Mouse (Mus musculus) brain, embryonic 14.5 days (tissue): ENCODE measurements around the gene Thbs3. TPM values are rescaled to one million over a fixed set of nuclear protein-coding genes. Genes with fewer than 3 reads are reported as not detected.

ENCODE experiments used
- DNase-seq: peaks from one replicate; pipeline ENCODE4 v3.0.0-alpha.2; 2011; ENCODE audit warnings: low read depth
- CTCF ChIP-seq: fragments of 200-500 bp; IDR thresholded peaks from 2 replicates; pipeline ENCODE4 v1.5.1; 2012; ENCODE audit warnings: inconsistent platforms, mild to moderate bottlenecking, moderate library complexity, borderline replicate concordance; ENCODE audit not compliant: insufficient read depth, insufficient read length; ENCODE audit errors: extremely low read depth
- POLR2A ChIP-seq: fragments of 200-500 bp; IDR thresholded peaks from 2 replicates; pipeline ENCODE4 v1.6.1; 2012; ENCODE audit warnings: mild to moderate bottlenecking, inconsistent platforms, borderline replicate concordance; ENCODE audit not compliant: poor library complexity, insufficient read depth, insufficient read length, severe bottlenecking; ENCODE audit errors: extremely low read depth
- polyA plus RNA-seq: library from polyadenylated mRNA; depleted of rRNA; stranded (reverse); fragments of >200 nt; gene quantifications from 2 replicates; pipeline ENCODE4 v1.2.3, GENCODE M21; 2012

The Thbs3 gene
- polyA plus RNA-seq, 1 experiment: 117 TPM

DNA sequence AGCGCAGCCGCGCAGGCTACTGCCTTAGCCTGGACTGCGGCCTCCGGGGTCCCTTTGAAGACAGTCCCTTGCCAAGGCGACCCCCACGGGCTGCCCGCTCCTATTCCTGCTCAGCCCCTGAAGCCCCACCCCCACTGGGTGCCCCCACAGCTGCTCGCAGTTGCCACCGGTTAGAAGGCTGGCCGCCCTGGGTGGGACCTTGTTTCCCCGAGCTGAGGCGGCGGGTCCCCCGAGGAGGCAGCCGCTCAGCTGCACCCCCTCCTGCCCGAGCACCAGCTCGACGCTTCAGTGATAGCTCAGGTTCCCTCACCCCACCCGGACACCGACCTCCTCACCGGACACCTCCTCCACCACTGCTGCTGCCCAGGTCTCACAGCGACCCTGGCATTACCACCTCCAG, 27.8 kb upstream of the Thbs3 start:
- DNase-seq: no peak
- TF ChIP-seq POLR2A: no peak
- TF ChIP-seq CTCF: no peak

DNA sequence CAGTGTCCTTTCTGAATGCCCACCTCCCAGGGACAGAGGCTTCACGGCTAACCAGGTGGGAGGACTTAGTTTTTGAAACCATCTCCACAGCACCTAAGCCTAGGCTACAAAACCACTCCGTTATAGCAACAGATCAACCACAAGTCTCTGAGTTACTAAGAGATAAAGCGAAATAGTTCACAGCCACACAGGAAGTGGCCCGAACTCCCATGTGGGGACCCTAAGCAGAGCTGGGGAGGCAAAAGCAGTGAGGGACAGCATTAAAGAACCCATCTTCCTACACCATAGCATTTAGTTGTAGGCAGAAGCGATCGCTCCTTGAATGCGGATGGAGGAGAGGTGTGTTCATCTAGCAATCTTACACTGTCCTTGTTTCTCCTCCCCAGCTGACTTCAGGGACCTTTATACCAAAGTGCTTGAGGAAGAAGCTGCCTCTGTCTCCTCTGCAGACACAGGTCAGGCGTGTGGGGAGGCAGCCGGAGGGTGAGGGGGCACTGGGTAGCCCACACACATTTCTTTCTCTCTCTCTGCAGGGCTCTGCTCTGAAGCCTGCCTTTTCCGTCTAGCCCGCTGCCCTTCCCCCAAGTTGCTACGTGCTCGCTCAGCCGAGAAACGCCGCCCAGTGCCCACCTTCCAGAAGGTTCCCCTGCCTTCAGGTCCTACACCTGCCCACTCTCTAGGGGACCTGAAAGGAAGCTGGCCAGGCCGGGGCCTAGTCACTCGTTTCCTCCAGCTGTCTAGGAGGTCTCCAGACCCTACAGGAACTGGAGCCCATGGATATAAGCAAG, 27.1 kb upstream of the Thbs3 start:
- no peak for DNase-seq
- TF ChIP-seq POLR2A: no peak
- no peak for TF ChIP-seq CTCF

DNA sequence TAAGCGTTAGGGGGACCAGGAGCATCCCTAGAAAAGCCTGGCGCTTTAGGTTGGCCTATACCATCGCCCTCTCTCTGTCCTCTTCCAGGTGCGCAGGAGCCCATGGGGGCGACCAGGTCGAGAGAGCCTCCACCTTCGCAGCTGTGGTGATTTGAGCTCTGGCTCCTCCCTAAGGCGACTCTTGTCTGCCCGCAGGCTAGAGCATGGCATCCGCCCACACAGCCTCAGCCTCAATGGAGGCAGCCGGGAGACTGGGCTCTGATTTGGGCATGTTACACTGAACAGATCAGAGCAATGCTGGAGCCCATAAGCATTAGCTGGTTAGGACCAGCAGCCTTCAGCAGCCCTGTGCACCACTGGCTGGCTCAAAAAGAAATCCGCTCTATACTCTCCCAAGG, 26.5 kb upstream of the Thbs3 start:
- no peak for TF ChIP-seq CTCF
- DNase-seq: no peak

DNA sequence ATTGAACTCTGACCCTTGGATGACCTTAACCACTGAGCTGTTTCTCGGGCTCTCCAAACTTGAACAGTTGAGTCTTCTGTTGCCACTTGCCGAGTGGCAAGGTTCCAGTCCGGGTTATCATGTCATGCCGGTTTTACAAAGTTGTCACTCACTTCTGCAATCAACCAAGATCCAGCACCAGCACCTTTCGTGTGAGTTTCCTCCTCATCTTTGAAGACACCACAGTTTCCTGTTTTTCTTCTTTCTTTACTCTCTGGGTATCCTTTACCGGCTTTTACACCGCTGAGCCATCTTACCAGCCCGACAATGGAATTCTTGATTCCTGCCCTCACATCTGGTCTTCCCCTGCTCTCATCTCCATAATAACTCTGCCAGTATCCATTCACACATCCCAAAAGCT, 24.5 kb upstream of the Thbs3 start:
- DNase-seq: no peak
- TF ChIP-seq POLR2A (no peak), CTCF (no peak)

DNA sequence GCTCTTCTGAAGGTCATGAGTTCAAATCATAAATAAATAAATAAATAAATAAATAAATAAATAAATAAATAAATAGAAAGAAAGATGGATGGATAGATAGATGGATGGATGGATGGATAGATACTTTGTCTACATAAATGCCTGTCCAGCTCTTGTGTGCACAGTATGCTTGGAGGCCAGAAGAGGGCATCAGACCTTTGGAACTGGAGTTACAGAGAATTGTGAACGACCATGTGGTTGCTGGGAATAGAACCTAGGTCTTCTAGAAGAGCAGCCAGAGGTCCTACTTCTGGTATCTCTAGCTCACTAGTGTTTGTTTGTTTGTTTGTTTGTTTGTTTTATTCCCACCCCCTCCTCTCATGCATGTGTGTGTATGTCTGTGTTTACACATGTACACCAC, 21.6 kb upstream of the Thbs3 start:
- TF ChIP-seq CTCF (no peak), POLR2A (no peak)
- DNase-seq: no peak

DNA sequence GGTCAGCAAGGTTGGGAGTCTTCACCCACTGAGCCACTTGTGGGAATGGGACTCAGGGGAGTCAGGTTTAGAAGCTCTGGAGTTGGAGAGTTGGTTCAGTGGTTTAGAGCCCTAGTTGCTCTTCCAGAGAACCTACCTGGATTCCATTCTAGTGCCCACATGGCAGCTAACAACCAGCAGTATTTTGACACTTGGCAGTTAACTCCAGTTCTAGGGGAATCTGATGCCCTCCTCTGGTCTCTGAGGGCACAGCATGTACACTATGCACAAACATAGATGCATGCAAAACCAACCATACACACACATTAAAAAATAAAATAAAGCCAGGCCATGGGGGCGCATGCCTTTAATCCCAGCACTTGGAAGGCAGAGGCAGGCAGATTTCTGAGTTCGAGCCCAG, 21.1 kb upstream of the Thbs3 start:
- peak; percentile 26; the same call in 1 of the 2 replicates for TF ChIP-seq CTCF
- TF ChIP-seq POLR2A: no peak
- DNase-seq: no peak

DNA sequence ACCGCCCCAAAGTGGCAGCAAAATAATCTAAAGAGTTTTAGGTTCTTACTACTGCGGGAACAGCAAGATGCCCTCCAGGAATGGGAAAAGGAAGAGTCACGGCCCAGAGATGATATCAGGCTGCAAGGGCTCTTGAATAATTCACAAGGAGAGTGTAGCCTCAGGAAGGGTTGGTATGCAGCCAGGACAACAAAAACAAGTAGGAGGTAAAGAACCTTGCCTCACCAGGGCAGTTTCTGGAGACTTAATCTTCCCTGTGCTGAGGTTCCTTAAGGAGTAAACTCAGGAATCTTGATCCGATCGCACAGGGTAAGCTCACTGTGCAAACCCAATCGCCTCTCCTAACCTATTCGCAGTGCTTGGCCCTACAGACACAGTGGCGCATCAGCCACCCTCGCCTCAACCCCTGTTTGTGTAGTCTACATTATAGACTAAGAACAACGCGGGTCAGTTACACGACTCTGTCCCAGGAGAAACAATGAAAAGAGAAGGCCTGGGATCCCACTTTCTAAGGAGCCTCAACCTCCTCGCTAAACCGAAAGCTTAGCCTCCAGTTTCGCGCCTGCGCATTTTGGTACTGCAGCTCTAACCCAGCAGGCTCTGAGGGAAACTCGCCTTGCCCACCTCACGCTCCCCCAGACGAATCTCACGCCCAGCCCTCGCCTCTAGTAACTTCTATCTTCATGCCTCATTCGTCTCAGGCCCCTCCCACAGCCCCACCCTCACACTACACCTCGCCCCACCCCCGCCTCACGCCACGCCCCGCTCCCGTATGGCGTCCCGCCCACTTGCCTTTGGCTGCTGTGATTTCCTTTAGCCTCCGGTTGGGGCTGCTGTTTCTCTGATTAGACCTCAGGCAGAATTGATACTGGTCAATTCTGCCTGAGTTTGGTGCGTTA, 18.8 kb upstream of the Thbs3 start:
- TF ChIP-seq POLR2A: no peak
- TF ChIP-seq CTCF: peak; percentile 51; the same call in 1 of the 2 replicates
- DNase-seq: peak; percentile 97

DNA sequence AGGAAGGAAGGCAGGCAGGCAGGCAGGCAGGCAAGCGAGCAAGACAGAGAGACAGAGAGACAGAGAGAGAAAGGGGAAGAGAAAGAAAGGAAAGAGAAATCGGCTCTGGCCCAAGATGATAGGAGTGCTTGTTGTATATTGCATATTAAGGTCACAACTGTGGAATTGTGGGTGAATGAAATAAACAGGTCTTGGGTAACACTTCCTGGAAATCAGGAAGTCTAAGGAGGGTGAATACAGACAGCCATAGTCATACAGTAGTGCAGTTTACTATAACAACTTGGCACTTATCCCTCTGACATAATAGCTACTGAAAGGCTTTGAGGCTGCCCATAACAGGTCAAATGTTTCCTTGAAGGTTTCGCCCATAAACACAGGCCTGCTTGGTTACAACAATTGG, 15.1 kb upstream of the Thbs3 start:
- no peak for DNase-seq
- TF ChIP-seq CTCF (no peak), POLR2A (no peak)

DNA sequence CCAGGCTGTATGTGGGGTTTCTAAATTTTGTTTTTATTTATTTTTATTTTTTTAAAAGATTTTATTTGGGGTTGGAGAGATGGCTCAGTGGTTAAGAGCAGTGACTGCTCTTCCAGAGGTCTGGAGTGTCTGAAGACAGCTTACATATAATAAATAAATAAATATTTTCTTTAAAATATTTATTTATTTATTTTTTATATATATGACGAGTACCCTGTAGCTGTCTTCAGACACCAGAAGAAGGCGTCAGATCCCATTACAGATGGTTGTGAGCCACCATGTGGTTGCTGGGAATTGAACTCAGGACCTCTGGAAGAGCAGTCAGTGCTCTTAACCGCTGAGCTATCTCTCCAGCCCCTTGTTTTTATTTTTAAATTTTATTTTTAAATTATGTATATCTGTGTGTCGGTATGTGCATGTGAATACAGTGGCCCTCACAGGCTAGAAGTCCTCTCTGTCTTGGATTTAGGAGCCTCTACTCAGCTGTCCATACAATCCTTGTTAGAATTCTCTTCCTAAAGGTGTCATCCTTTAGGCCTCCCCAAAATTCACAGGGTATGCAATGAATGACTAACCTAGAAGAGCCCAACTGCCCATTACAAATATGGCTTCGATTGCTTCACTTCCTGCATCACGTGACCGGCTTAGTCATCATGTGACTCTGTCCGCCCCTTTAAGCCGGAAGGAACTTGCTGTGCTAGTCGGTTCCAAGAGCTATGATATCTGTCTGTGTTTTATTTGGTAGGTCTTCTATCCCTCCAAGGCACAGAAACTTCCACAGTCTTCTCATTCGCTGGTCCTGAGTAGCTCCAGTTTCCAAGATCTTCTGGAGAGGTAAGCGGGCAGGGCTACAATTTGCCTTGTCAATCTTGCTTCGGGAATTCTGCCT, 12.5 kb upstream of the Thbs3 start, which contains the start of gene Gba:
TSS of gene Gba (plus strand) at position 676 of the 889 bp plus-strand sequence.
- TF ChIP-seq CTCF: no peak
- TF ChIP-seq POLR2A: no peak
- peak; percentile 96 for DNase-seq

DNA sequence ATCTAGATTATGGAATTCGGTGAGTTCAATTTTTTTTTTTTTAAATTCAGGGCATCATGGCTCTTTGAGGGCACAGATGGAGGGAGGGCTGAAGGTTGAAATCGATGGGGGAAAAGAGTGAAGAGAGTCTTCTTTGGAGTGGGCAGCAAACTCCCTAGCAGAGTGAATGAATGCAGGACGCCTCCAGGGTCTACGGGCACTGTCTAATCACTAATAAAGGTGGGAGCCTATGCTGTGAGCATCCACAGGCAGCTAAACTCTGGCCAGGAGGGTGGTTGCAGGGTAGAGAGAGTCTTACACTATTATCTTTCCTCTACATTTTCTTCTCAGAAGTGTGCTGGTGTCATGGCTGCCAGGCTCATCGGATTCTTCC, 11.9 kb upstream of the Thbs3 start:
- TF ChIP-seq CTCF (no peak), POLR2A (no peak)
- no peak for DNase-seq

DNA sequence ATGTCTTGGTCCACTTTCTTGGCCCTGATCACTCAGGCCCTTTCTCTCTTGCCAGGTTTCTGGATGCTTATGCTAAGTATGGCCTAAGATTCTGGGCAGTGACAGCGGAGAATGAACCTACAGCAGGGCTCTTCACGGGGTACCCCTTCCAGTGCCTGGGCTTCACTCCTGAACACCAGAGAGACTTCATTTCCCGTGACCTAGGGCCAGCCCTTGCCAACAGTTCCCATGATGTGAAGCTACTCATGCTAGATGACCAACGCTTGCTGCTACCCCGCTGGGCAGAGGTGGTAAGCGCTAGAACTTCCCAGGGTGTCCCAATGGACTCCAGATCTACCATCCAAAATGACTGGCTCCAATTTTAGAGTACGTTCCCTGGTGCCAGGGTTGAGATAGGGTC, 8.9 kb upstream of the Thbs3 start:
- DNase-seq: no peak
- TF ChIP-seq CTCF (no peak), POLR2A (no peak)
